Mouse (Mus musculus) ES-Bruce4 (cell line): ENCODE measurements at regions not wholly inside any gene's neighbourhood (a gene's known extent, or its start where the extent isn't known, plus 50 kb on each side); places are given as distances from the start of the nearest gene placed in this dataset.

ENCODE experiments used
- H3K27ac ChIP-seq: 2 replicates; pipeline ENCODE4 v1.5.1; 2012; ENCODE audit warnings: low read length, inconsistent platforms; ENCODE audit not compliant: insufficient read depth
- H3K27me3 ChIP-seq: 2 replicates; pipeline ENCODE4 v1.6.1; 2012; ENCODE audit warnings: mild to moderate bottlenecking, low read length, inconsistent platforms; ENCODE audit not compliant: control insufficient read depth, poor library complexity, insufficient read depth, severe bottlenecking
- H3K36me3 ChIP-seq: 2 replicates; pipeline ENCODE4 v1.6.1; 2012; ENCODE audit warnings: inconsistent platforms, mild to moderate bottlenecking, low read length, moderate library complexity; ENCODE audit not compliant: control insufficient read depth, poor library complexity, insufficient read depth, severe bottlenecking
- H3K4me1 ChIP-seq: one replicate; pipeline ENCODE4 v1.8.1; 2011; ENCODE audit warnings: low read length; ENCODE audit not compliant: control insufficient read depth, insufficient read depth
- H3K4me3 ChIP-seq: 2 replicates; pipeline ENCODE4 v1.5.1; 2011; ENCODE audit warnings: low read depth, mild to moderate bottlenecking, low read length
- H3K9ac ChIP-seq: 2 replicates; pipeline ENCODE4 v1.6.1; 2012; ENCODE audit warnings: low read depth, mild to moderate bottlenecking, inconsistent platforms; ENCODE audit not compliant: poor library complexity, severe bottlenecking
- H3K9me3 ChIP-seq: replicated peaks from 2 replicates; pipeline ENCODE4 v1.6.1; 2012; ENCODE audit warnings: mild to moderate bottlenecking, low read length, inconsistent platforms; ENCODE audit not compliant: control insufficient read depth, poor library complexity, insufficient read depth, severe bottlenecking
- CTCF ChIP-seq: IDR thresholded peaks from one replicate; pipeline ENCODE4 v1.8.1; 2011; ENCODE audit warnings: low read depth, low read length
- EP300 ChIP-seq: IDR thresholded peaks from 2 replicates; pipeline ENCODE4 v1.6.1; 2011; ENCODE audit warnings: low read depth, low read length; ENCODE audit not compliant: insufficient read depth
- POLR2A ChIP-seq: IDR thresholded peaks from one replicate; pipeline ENCODE4 v1.8.1; 2011; ENCODE audit warnings: low read length; ENCODE audit not compliant: insufficient read depth

DNA sequence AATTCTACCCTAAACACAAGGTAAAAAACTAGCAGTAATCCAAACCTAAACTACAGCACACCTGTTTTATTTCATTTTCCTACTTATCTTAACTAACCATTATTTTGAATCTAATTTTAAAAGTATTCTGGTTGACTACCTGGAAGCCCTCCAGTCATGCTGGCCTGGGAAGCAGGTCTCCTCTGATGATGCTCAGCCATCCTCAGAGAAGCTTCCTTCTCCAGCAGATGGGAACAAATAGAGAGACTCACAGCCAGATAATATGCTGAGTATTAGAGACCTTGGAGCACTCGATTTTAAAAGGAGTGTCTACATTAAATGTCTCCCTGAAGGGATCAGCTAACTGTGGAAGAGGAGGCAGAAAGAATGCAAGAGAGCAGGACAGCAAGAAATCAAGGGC, 537.8 kb downstream of the Olfm4 start:
- no peak overlapping the region for H3K9ac ChIP-seq
- no peaks in the 10 kb centered on the region for H3K36me3 ChIP-seq
- no peak overlapping the region for H3K4me3 ChIP-seq
- no peaks in the 10 kb centered on the region for H3K4me1 ChIP-seq
- H3K9me3 ChIP-seq: no peaks in the 10 kb centered on the region
- H3K27ac ChIP-seq: no peak overlapping the region
- no peak for TF ChIP-seq POLR2A
- no peak for TF ChIP-seq EP300
- TF ChIP-seq CTCF: no peak
- no peaks in the 10 kb centered on the region for H3K27me3 ChIP-seq

DNA sequence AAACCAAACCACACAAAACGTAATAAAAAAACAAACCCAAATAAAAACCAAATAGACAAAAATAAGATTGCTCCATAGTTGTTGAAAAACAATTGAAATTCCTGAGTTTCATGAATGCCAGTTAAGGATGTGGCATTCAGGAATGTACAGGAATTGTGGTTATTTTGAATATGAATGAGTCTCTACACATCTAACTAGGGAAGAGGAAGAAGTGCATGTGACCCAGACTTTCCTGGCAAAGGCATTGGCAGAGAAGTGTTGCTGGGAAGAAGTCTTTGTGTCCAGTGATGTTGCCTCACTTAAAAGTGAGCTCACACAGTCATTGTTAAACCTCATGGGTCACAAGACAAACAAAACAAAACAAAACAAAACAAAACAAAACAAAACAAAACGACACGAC, 538.7 kb downstream of the Olfm4 start:
- TF ChIP-seq POLR2A: no peak
- no peak overlapping the region for H3K4me3 ChIP-seq
- H3K4me1 ChIP-seq: no peaks in the 10 kb centered on the region
- H3K9ac ChIP-seq: no peak overlapping the region
- H3K27ac ChIP-seq: no peak overlapping the region
- no peaks in the 10 kb centered on the region for H3K36me3 ChIP-seq
- H3K27me3 ChIP-seq: no peaks in the 10 kb centered on the region
- H3K9me3 ChIP-seq: no peaks in the 10 kb centered on the region

DNA sequence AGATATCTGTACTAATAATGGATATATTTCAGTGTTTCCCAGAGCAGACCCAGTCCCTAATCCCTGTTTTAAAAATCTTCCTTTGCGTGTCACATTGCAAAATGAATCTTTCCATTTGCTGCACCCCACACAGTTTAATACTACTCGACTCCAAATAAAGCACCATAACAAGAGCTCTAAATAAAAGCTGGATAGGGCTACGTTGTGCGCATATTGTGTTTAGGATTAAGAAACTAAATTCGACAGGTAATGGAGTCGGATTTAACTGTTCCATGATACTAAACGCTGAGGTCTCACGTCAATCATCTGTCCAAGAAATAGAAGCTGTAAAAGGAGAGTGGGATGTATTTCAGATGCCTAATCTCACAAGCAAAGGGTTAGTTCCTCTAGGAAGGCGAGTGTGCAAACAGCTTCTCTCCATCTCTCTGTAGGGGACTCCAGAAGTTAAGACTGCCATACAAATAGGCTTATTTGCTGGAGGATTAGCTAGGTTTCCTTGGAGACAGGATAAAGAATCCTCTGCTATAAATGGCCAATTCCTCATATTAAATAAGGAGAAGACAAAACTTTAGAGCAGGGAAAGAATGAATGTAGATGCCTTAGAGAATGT, 544.6 kb downstream of the Olfm4 start:
- Histone ChIP-seq H3K9me3 (no peaks in the 10 kb centered on the region), H3K27me3 (no peaks in the 10 kb centered on the region), H3K9ac (no peak overlapping the region), H3K27ac (no peak overlapping the region), H3K4me1 (no peaks in the 10 kb centered on the region), H3K36me3 (no peaks in the 10 kb centered on the region), H3K4me3 (no peak overlapping the region)
- TF ChIP-seq CTCF (no peak), EP300 (no peak), POLR2A (no peak)

DNA sequence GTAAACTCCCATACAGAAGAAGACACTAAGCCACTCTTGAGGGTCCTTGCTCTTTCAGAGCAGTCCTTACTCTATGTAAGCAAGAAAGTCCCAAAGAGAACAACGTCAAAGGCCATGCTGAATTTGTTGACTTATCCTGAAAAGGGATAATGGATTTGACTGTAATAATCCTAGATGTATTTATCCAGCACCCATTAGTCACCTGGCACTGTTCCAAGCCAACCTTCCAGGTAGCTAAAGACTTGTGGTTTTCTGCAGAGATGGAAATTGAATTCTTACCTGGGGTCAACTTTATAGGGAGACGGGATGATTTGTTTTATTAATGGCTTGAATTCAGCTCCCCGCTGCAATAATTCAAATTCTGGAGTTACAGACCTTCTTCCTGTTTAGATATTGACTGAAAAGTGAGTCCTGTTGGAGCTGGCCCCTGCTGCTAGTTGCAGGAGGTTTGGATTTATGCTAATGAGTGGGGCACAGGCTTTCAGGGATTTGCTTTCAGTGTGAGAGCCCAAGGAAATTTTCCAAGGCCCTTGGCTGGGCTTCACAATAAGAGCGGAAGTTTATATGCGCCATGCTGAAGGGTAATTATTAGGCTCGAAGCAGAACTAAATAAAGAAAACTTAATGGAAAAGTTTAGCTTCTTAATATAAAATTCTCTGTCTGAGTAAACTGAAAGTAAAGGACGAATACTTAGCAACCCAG, 552.3 kb downstream of the Olfm4 start:
- Histone ChIP-seq H3K4me1 (no peaks in the 10 kb centered on the region), H3K36me3 (no peaks in the 10 kb centered on the region), H3K9ac (no peak overlapping the region), H3K27ac (no peak overlapping the region), H3K9me3 (no peaks in the 10 kb centered on the region), H3K27me3 (no peaks in the 10 kb centered on the region), H3K4me3 (no peak overlapping the region)
- TF ChIP-seq POLR2A (no peak), EP300 (no peak), CTCF (no peak)

DNA sequence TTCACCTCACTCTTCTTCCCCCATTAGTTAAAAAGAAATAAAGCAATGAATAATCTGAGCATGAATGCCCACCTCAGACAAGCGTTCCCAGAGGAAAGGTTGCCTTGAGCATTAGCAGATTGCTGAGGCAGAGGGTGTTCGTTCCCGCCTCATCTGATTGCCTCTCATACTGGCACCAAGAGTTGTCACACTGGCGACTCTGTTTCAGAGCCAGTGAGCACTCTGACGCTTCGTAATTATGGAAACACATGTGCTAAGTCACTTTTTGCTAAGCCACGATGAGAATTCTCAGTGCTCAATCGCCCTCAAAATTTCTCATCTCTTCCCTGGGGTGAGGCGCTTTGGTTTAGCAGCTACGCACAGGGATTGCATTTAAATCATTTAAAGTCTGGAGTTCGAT, 576.1 kb downstream of the Olfm4 start:
- no peaks in the 10 kb centered on the region for H3K27me3 ChIP-seq
- no peak overlapping the region for H3K27ac ChIP-seq
- no peaks in the 10 kb centered on the region for H3K36me3 ChIP-seq
- no peaks in the 10 kb centered on the region for H3K9me3 ChIP-seq
- TF ChIP-seq POLR2A: no peak
- no peak for TF ChIP-seq EP300
- no peak for TF ChIP-seq CTCF
- no peak overlapping the region for H3K9ac ChIP-seq
- no peaks in the 10 kb centered on the region for H3K4me1 ChIP-seq
- H3K4me3 ChIP-seq: no peak overlapping the region
